Mouse (Mus musculus): Measurements from ENCODE around the gene Acvrl1. TPM values are rescaled to one million over a fixed set of nuclear protein-coding genes. Genes with fewer than 3 reads are reported as not detected.

Acvrl1 gene
- polyA plus RNA-seq, 1 experiment: 35.5 TPM

DNA sequence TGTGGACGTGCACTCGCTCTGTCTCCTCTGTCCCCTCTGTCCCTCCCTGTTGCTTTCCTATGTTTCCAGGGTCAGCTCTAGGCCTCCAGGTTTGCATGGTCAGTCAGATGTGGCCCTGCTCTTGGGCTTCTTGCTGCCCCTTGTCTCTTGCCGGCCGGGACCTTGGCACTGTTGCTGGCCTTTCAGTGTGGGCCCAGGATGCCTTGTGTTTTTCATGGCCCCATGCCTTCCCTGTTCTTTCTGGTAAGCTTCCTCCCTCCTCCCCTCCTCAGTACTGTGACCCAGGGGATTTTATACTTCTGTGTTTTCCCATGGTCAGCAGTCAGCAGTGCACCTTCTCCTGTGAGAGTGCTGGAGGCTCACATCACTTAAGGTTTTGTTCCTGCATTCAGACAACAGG lies 53.2 kb downstream of the Acvrl1 start:
- no peaks in the 10 kb centered on the region for H3K27me3 ChIP-seq (ENCODE audit: control insufficient read depth, insufficient read depth, low read length)
- H3K4me1 ChIP-seq (ENCODE audit: control insufficient read depth, insufficient read depth, insufficient read length, low read length): peaks cover 37% of the 10 kb centered on the region
- peak overlapping the region; percentile 54 for H3K27ac ChIP-seq (ENCODE audit: insufficient read depth, low read depth, low read length)
- WGBS: 25% methylated on average over 4 of the region's 4 CpGs
- TF ChIP-seq CTCF (IDR thresholded peaks at IDR 0.05; ENCODE audit: extremely low read depth, insufficient read length, insufficient replicate concordance, low read depth, low read length) (no peak), POLR2A (IDR thresholded peaks at IDR 0.05; ENCODE audit: low read depth, low read length) (no peak)
- peak overlapping the region; percentile 2; the same call in 1 of the 2 replicates for H3K4me3 ChIP-seq (ENCODE audit: low read depth, low read length)
- H3K36me3 ChIP-seq (ENCODE audit: control insufficient read depth, insufficient read depth, low read length): peaks cover 9% of the 10 kb centered on the region

DNA sequence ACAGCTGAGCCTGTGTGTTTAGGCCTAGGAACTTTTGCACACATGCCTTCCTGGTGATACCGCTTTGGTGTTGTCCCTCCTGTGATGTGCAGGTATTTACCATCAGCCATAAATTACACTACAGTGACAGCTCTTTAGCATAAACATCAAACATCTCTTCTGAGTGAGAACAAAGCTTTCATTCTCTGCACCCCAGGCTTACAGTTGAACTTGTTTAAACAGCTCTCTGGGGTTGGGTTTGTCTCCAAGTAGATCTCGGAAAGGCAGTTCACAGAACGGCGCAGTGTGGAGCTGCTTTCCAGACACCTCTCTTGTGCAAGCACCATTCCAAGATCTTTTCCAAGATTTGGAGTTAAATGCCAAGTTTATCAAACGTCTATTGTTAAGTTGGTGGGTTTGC lies 54.4 kb downstream of the Acvrl1 start:
- Histone ChIP-seq H3K36me3 (ENCODE audit: control insufficient read depth, insufficient read depth, low read length) (peaks cover 9% of the 10 kb centered on the region), H3K27me3 (ENCODE audit: control insufficient read depth, insufficient read depth, low read length) (no peaks in the 10 kb centered on the region), H3K27ac (ENCODE audit: insufficient read depth, low read depth, low read length) (no peak overlapping the region; the same call in 1 of the 2 replicates), H3K4me1 (ENCODE audit: control insufficient read depth, insufficient read depth, insufficient read length, low read length) (peaks cover 37% of the 10 kb centered on the region), H3K4me3 (ENCODE audit: low read depth, low read length) (no peak overlapping the region)
- 24% methylated on average over 5 of the region's 5 CpGs for WGBS
- no peak for TF ChIP-seq CTCF (IDR thresholded peaks at IDR 0.05; ENCODE audit: extremely low read depth, insufficient read length, insufficient replicate concordance, low read depth, low read length)
- TF ChIP-seq POLR2A (IDR thresholded peaks at IDR 0.05; ENCODE audit: low read depth, low read length): no peak

DNA sequence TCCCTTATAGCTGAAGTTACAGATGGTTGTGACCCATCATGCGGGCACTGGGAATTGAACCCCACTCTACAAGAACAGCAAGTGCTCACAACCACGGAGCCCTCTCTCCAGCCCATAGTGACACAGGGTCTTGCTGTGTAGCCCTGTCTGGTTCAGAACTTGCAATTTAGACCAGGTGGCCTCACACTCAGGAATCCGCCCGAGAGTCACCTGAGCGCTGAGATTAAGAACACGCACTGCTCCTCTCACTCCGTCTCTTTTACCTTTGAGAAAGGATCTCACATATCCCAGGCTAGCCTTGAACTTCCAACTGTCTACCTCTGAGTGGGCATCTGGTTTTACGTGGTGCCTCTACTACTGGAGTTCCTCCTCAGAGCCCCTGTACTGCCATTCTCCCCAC lies 56.0 kb downstream of the Acvrl1 start:
- H3K27ac ChIP-seq (ENCODE audit: insufficient read depth, low read depth, low read length): no peak overlapping the region
- peaks cover 11% of the 10 kb centered on the region; the same call in 1 of the 2 replicates for H3K36me3 ChIP-seq (ENCODE audit: control insufficient read depth, insufficient read depth, low read length)
- 87% methylated on average over 8 of the region's 8 CpGs for WGBS
- H3K27me3 ChIP-seq (ENCODE audit: control insufficient read depth, insufficient read depth, low read length): no peaks in the 10 kb centered on the region
- no peak overlapping the region for H3K4me3 ChIP-seq (ENCODE audit: low read depth, low read length)
- peaks cover 24% of the 10 kb centered on the region for H3K4me1 ChIP-seq (ENCODE audit: control insufficient read depth, insufficient read depth, insufficient read length, low read length)
- TF ChIP-seq CTCF (IDR thresholded peaks at IDR 0.05; ENCODE audit: extremely low read depth, insufficient read length, insufficient replicate concordance, low read depth, low read length) (no peak), POLR2A (IDR thresholded peaks at IDR 0.05; ENCODE audit: low read depth, low read length) (no peak)

DNA sequence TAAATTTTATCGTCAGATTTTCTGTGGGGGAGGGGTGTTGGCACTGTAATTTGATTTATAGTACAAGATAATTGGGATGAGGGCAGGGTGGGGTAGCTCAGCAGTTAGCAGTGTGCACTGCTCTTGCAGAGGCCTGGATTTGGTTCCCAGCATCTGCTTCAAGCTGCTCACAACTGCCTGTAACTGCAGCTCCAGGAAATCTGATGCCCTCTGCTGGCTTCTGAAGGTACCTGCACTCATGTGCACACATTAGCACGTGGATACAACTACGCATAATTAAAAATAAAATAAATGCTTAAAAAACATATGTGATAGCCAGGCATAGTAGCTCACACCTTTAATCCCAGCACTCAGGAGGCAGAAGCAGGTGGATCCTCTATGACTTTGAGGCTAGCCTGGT lies 57.2 kb downstream of the Acvrl1 start:
- H3K4me1 ChIP-seq (ENCODE audit: control insufficient read depth, insufficient read depth, insufficient read length, low read length): peaks cover 28% of the 10 kb centered on the region
- no peak overlapping the region for H3K27ac ChIP-seq (ENCODE audit: insufficient read depth, low read depth, low read length)
- H3K27me3 ChIP-seq (ENCODE audit: control insufficient read depth, insufficient read depth, low read length): no peaks in the 10 kb centered on the region
- 91% methylated on average over 3 of the region's 3 CpGs for WGBS
- H3K4me3 ChIP-seq (ENCODE audit: low read depth, low read length): no peak overlapping the region
- TF ChIP-seq CTCF (IDR thresholded peaks at IDR 0.05; ENCODE audit: extremely low read depth, insufficient read length, insufficient replicate concordance, low read depth, low read length) (peak; percentile 41; the same call in 1 of the 2 replicates), POLR2A (IDR thresholded peaks at IDR 0.05; ENCODE audit: low read depth, low read length) (no peak)
- H3K36me3 ChIP-seq (ENCODE audit: control insufficient read depth, insufficient read depth, low read length): peaks cover 11% of the 10 kb centered on the region; the same call in 1 of the 2 replicates

DNA sequence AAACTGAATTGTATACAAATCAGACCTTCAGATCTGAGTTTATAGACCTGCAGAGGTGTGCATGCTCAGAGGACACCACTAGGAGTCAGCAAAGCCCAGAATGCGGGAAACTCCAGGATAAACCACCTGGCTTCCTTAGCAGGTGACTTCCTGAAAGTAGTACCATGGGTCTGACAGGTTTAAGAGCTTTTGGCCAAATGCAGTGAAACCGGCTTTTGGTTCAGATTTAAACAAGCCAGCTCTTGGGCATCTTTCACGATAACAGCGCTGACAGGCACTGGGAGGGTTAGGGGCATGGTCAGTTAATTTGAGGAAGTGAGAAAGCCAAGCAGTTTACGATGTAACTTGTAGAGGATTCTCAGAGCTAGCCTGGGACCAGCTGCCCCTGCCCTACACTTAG lies 59.6 kb downstream of the Acvrl1 start:
- TF ChIP-seq POLR2A (IDR thresholded peaks at IDR 0.05; ENCODE audit: low read depth, low read length) (no peak), CTCF (IDR thresholded peaks at IDR 0.05; ENCODE audit: extremely low read depth, insufficient read length, insufficient replicate concordance, low read depth, low read length) (peak; percentile 37; the same call in 1 of the 2 replicates)
- Histone ChIP-seq H3K36me3 (ENCODE audit: control insufficient read depth, insufficient read depth, low read length) (peaks cover 11% of the 10 kb centered on the region), H3K27ac (ENCODE audit: insufficient read depth, low read depth, low read length) (no peak overlapping the region), H3K27me3 (ENCODE audit: control insufficient read depth, insufficient read depth, low read length) (no peaks in the 10 kb centered on the region), H3K4me1 (ENCODE audit: control insufficient read depth, insufficient read depth, insufficient read length, low read length) (peaks cover 20% of the 10 kb centered on the region), H3K4me3 (ENCODE audit: low read depth, low read length) (no peak overlapping the region)
- WGBS: 41% methylated on average over 5 of the region's 5 CpGs

DNA sequence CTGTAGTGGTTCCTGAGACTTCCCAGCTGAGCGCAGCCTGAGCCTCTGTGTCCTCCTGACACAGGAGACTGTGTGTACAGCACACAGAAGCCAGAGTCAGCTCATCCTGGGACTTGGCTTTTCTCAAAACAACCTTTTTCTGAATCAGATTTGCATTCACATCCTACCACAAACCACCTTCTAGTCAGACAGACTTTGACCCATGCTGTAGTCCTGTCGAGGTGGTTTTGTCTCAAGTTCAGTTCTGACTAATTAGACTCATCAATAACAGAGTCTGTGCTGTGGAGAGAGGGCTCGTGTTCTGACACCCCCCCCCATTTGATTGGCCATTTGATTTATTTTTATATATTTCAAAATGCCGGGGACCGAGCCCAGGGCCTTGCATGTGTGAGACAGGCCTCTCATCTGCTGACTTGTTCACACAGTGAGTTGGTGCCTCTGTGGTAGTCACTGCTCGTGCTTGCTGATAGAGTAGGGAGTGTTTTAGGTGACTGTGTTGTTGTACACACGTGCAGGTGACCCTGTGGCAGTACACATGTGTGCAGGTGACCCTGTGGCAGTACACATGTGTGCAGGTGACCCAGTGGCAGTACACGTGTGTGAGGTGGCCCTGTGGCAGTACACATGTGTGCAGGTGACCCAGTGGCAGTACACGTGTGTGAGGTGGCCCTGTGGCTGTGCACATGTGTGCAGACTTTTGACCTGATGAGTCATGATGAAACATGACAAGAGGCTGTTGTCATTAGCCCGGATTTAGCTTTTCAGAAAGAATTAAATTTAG lies 61.8 kb downstream of the Acvrl1 start:
- Histone ChIP-seq H3K27me3 (ENCODE audit: control insufficient read depth, insufficient read depth, low read length) (no peaks in the 10 kb centered on the region), H3K27ac (ENCODE audit: insufficient read depth, low read depth, low read length) (peak overlapping the region; percentile 5; the same call in 1 of the 2 replicates), H3K4me3 (ENCODE audit: low read depth, low read length) (no peak overlapping the region), H3K36me3 (ENCODE audit: control insufficient read depth, insufficient read depth, low read length) (peaks cover 22% of the 10 kb centered on the region), H3K4me1 (ENCODE audit: control insufficient read depth, insufficient read depth, insufficient read length, low read length) (peaks cover 20% of the 10 kb centered on the region)
- no peak for TF ChIP-seq POLR2A (IDR thresholded peaks at IDR 0.05; ENCODE audit: low read depth, low read length)
- TF ChIP-seq CTCF (IDR thresholded peaks at IDR 0.05; ENCODE audit: extremely low read depth, insufficient read length, insufficient replicate concordance, low read depth, low read length): no peak
- 48% methylated on average over 10 of the region's 10 CpGs for WGBS

DNA sequence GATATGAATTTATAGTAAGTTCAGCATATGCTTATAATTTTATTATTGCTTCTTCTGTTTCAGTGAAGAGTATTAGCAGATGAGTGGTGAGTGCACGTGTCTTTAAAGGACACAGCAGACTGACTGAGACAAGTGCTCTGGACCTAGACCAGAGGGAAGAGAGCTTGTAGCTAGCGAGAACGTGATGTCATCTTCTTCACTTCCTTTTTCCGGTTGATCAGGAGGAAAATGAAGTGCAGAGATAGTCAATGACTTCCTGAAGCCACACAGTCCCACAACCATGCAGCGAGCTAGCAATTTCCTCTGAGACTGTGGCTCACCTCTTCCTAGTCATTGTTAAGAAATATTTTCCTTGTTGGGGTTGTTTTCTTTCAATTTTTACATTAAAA lies 62.4 kb downstream of the Acvrl1 start:
- no peak overlapping the region for H3K27ac ChIP-seq (ENCODE audit: insufficient read depth, low read depth, low read length)
- TF ChIP-seq CTCF (IDR thresholded peaks at IDR 0.05; ENCODE audit: extremely low read depth, insufficient read length, insufficient replicate concordance, low read depth, low read length) (no peak), POLR2A (IDR thresholded peaks at IDR 0.05; ENCODE audit: low read depth, low read length) (no peak)
- 52% methylated on average over 5 of the region's 5 CpGs for WGBS
- peaks cover 28% of the 10 kb centered on the region for H3K36me3 ChIP-seq (ENCODE audit: control insufficient read depth, insufficient read depth, low read length)
- no peaks in the 10 kb centered on the region for H3K27me3 ChIP-seq (ENCODE audit: control insufficient read depth, insufficient read depth, low read length)
- H3K4me3 ChIP-seq (ENCODE audit: low read depth, low read length): no peak overlapping the region
- peaks cover 20% of the 10 kb centered on the region for H3K4me1 ChIP-seq (ENCODE audit: control insufficient read depth, insufficient read depth, insufficient read length, low read length)
